Mouse (Mus musculus) liver (tissue): ENCODE measurements around the gene Ugt3a1.
A peak's percentile ranks its signal among the peaks of the same experiment; 100 is the strongest.
"Not testable (repeated sequence)": the region's sequence is repeated elsewhere in the genome, so short reads cannot be mapped to it uniquely, and the experiment has no call there.

Experiments
- DNase-seq: peaks from one replicate; pipeline ENCODE4 v3.0.0-alpha.2; 2020; ENCODE audit warnings: mixed read lengths

The Ugt3a1 gene

GRCm38 (mm10) chr15:9276838-9277295, at the start of gene Ugt3a1:
Gene Ugt3a1 (plus strand): TSS chr15:9276888.
- DNase-seq: no peak

- DNase-seq: not testable (repeated sequence)
Measured at GRCm38 (mm10) chr15:9230917-9231316, 45.8 kb upstream of the Ugt3a1 start.

DNA sequence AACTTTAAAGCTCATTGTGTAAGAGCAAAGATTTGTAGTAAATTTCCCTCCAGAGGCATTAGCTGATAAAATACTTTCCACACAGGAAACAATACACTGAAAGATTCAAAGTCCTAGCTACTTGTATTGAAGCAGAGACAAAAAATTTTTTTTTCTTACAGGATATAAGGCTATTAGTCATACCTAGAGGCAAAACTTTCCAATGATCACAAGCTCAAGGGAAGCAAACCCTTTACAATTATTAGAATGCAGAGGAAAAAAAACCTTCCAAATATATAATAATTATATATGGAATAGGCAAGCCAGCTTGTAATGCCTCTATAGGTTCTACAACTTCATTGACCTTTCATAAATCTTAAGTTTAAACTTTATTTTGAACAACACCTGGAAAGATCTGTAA, 30.3 kb upstream of the Ugt3a1 start:
- no peak for DNase-seq

DNA sequence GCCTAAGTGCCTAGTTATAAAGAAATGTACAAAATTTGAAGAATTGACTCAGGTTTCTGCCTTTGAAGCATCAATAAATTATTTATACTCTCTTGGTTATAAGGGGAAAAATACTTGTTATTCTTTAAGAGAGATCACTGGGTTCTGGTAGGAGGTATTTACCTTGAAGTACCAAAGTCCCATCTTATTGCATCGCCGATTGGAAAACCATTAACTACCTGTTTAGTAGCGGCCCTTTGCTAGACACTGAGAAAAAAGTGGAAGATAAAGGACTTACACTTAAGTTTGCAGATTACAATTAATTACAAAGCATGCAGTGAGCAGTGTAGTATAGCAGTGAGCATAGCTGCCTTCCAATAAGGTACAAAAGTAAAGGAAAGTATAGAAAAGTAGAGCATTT, 23.8 kb upstream of the Ugt3a1 start:
- no peak for DNase-seq

GRCm38 (mm10) chr15:9260621-9261020, 16.1 kb upstream of the Ugt3a1 start:
- no peak for DNase-seq

- no peak for DNase-seq
Measured at GRCm38 (mm10) chr15:9271876-9272275, 4.8 kb upstream of the Ugt3a1 start.

- DNase-seq: no peak
Measured at GRCm38 (mm10) chr15:9279026-9279425, 2.3 kb downstream of the Ugt3a1 start.

DNA sequence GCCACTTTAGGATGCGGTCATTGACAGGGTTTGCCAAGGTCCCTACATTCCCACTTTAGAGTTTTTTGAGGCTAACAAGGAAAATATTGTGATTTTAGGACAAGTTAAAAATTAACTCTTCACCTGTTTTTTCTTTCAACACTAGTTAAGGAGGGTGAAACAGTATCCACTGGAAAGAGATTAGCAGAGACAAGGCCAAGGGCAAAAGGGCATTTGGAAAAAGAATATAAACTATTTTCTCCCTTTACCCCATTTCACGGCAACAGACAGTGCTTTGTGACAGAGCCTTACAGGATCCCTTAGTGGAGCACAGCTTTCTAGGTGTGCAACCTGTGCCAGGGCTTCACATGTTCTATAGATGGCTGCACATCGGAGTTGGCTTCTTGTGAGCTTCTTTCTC, 2.9 kb downstream of the Ugt3a1 start:
- DNase-seq: no peak

DNA sequence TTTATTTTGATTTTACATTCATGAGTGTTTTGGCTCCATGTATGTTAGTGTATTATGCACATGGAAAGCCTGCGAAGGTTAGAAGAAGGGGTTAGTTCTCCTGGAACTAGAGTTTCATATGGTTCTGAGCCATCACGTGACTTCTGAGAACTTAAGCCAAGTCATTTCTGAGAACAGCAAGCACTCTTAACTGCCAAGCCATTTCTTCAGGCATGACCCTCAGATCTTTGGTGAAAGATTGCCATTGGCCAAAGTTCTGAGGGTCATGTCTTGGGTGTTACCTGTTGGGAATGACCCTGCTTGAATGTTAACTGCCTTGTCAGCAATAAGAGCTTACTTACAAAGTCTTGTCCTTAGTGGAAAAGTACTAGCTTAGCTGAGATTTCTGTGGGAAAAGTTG, 6.5 kb downstream of the Ugt3a1 start:
- no peak for DNase-seq

DNA sequence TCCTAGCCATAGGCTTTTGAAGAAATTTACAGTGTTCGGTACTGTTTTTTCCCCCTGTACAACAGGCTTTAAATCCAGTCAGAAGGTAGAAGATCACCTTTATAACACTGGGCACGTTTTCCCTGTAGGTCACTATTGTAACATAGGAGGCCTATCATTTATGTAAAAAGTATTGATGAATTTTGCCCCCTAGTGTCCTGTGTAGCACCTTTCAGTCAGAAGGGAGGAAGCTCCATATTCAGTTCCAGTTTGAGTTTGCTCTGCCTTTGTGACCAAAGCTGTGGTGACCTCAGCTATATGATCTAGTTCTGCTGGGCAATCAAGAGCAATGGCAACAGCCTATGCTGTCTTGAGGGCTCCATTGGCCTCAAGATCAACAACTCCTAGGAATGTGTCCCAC, 13.0 kb downstream of the Ugt3a1 start:
- no peak for DNase-seq

DNA sequence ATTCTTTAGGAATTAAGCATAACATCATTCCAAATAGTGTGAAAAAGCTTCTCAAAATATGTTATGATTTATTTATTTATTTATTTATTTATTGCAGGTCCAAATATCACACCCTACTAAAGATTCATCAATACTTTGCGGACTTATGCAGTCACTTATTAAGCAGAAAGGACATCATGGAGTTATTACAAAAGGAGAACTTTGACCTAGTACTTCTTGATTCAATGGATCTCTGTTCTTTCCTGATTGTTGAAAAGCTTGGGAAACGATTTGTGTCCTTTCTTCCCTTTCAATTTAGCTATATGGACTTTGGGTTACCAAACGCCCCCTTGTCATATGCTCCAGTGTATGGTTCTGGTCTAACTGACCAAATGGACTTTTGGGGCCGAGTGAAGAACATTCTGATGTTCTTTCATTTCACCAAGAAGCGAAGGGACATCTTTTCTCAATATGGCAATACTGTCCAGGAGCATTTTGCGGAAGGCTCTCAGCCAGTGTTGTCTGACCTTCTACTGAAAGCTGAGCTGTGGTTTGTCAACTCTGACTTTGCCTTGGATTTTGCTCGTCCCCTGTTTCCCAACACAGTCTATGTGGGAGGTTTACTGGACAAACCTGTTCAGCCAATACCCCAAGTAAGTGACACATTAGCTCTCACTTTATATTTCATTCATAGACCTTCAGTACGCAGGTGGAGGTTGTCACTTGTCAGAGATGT, 29.4 kb downstream of the Ugt3a1 start:
- DNase-seq: no peak

DNA sequence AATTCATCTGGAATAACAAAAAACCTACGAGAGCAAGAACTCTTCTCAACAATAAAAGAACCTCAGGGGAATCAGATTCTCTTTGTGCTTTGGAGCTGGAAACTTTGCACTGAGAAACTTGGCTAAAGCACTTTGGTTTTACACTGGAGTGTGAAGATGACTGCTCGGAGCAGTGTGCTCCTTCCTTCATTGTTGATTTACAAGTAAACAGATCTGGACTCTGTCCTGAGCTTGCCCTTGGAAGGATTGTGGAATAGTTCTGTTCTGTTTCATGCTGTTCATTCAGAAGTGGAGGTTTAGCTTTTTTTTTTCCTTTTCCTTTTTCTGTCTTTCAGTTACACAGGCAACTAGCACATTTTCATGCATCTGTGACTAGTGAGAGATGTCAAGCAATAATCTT, 57.9 kb downstream of the Ugt3a1 start:
- DNase-seq: no peak

GRCm38 (mm10) chr15:9335341-9335740, 58.7 kb downstream of the Ugt3a1 start, which contains the start of gene Ugt3a2:
Gene Ugt3a2 (plus strand): TSS chr15:9335550.
- no peak for DNase-seq

- DNase-seq: no peak
Measured at GRCm38 (mm10) chr15:9336616-9337015, 59.9 kb downstream of the Ugt3a1 start.

DNA sequence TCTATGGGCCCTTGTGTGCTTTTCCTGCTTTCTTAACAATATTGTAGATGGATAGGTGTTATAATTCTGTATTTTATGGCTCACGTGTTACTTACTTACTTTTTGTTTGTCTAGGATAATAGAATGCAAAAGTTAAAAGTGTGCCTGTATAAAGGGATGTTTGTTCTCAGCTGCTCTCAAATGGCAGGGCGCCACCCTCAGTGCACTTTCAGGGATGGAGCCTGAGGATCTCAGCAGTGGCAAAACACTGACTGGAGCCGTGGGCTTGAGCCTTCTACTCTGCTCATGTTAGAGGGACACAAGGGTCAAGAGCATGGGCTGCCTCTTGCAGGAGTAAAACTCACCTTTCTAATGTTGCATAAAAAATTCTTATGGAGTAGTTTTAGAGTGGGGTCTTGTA, 60.3 kb downstream of the Ugt3a1 start:
- no peak for DNase-seq

DNA sequence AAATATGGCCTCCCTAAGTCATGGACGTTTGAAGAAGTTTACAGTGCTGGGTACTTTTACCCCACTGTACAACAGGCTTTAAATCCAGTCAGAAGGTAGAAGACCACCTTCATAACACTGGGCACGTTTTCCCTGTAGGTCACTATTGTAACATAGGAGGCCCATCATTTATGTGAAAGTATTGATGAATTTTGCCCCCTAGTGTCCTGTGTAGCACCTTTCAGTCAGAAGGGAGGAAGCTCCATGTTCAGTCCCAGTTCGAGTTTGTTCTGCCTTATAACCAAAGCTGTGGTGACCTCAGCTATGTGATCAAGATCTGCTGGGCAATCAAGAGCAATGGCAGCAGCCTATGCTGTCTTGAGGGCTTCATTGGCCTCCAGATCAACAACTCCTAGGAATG, 72.1 kb downstream of the Ugt3a1 start:
- DNase-seq: no peak

DNA sequence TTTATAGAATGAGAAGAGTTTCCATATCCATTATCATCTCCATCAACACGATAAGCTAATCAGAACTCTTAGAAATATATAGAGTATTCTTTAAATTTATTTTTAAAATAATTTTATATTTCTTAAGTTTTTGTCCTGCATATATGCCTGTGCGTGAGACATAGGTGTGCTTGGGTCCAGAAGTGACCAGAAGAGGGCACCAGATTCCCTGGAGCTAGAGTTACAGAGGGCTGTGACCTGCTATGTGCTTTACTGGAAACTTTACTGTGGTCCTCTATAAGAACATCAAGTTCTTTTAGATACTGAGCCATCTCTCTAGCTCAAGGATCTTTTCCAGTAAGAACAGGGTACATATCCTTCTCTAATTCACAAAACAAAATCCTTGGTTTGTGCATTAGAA, 86.1 kb downstream of the Ugt3a1 start:
- DNase-seq: peak; percentile 12
